Mouse (Mus musculus): Measurements from ENCODE around the gene Fbxo3. TPM values are rescaled to one million over a fixed set of nuclear protein-coding genes. Genes with fewer than 3 reads are reported as not detected.
"Not testable (repeated sequence)": the region's sequence is repeated elsewhere in the genome, so short reads cannot be mapped to it uniquely, and the experiment has no call there.

Gene Fbxo3
- total RNA-seq (2014; fragmentation: Nextera tagmentation) (45.1 and 45.5 TPM in 2 replicates), total RNA-seq (2017) (57.4 and 64.1 TPM in 2 replicates)

GRCm38 (mm10) chr2:104027458-104028138 is at the start of gene Fbxo3:
Gene Fbxo3 (plus strand): TSS chr2:104027721.
- peak; percentile 79 for ATAC-seq (replicated peaks; ENCODE audit: poor library complexity, severe bottlenecking)

- peak; percentile 71 for ATAC-seq (replicated peaks; ENCODE audit: poor library complexity, severe bottlenecking)
Observed at GRCm38 (mm10) chr2:103982250-103982649, 45.3 kb upstream of the Fbxo3 start.

- no peak for ATAC-seq (replicated peaks; ENCODE audit: poor library complexity, severe bottlenecking)
Observed at GRCm38 (mm10) chr2:103983146-103983545, 44.4 kb upstream of the Fbxo3 start.

- ATAC-seq (replicated peaks; ENCODE audit: poor library complexity, severe bottlenecking): not testable (repeated sequence)
Observed at GRCm38 (mm10) chr2:103987595-103987994, 39.9 kb upstream of the Fbxo3 start.

GRCm38 (mm10) chr2:103989724-103990123 is 37.8 kb upstream of the Fbxo3 start:
- no peak for ATAC-seq (replicated peaks; ENCODE audit: poor library complexity, severe bottlenecking)

GRCm38 (mm10) chr2:103991303-103991702 is 36.2 kb upstream of the Fbxo3 start:
- no peak for ATAC-seq (replicated peaks; ENCODE audit: poor library complexity, severe bottlenecking)

GRCm38 (mm10) chr2:103992162-103992561 is 35.4 kb upstream of the Fbxo3 start:
- no peak for ATAC-seq (replicated peaks; ENCODE audit: poor library complexity, severe bottlenecking)

- no peak for ATAC-seq (replicated peaks; ENCODE audit: poor library complexity, severe bottlenecking)
Observed at GRCm38 (mm10) chr2:103992618-103993332, 34.7 kb upstream of the Fbxo3 start.

GRCm38 (mm10) chr2:104001076-104001475 is 26.4 kb upstream of the Fbxo3 start:
- peak; percentile 77 for ATAC-seq (replicated peaks; ENCODE audit: poor library complexity, severe bottlenecking)

- no peak for ATAC-seq (replicated peaks; ENCODE audit: poor library complexity, severe bottlenecking)
Observed at GRCm38 (mm10) chr2:104001861-104002260, 25.7 kb upstream of the Fbxo3 start.

GRCm38 (mm10) chr2:104002711-104003413 is 24.7 kb upstream of the Fbxo3 start:
- peak; percentile 91 for ATAC-seq (replicated peaks; ENCODE audit: poor library complexity, severe bottlenecking)

- no peak for ATAC-seq (replicated peaks; ENCODE audit: poor library complexity, severe bottlenecking)
Observed at GRCm38 (mm10) chr2:104007793-104008519, 19.6 kb upstream of the Fbxo3 start.

- ATAC-seq (replicated peaks; ENCODE audit: poor library complexity, severe bottlenecking): not testable (repeated sequence)
Observed at GRCm38 (mm10) chr2:104008853-104009252, 18.7 kb upstream of the Fbxo3 start.

GRCm38 (mm10) chr2:104023096-104023495 is 4.4 kb upstream of the Fbxo3 start:
- no peak for ATAC-seq (replicated peaks; ENCODE audit: poor library complexity, severe bottlenecking)

- ATAC-seq (replicated peaks; ENCODE audit: poor library complexity, severe bottlenecking): no peak
Observed at GRCm38 (mm10) chr2:104024656-104025055, 2.9 kb upstream of the Fbxo3 start.

- ATAC-seq (replicated peaks; ENCODE audit: poor library complexity, severe bottlenecking): peak; percentile 42; the same call in 1 of the 2 replicates
Observed at GRCm38 (mm10) chr2:104028139-104028723, 710 bp downstream of the Fbxo3 start, which contains the start of gene 4931422A03Rik. Gene 4931422A03Rik (minus strand): TSS chr2:104028361.

GRCm38 (mm10) chr2:104029074-104029473 is 1.6 kb downstream of the Fbxo3 start:
- ATAC-seq (replicated peaks; ENCODE audit: poor library complexity, severe bottlenecking): peak; percentile 38

GRCm38 (mm10) chr2:104030381-104030780 is 2.9 kb downstream of the Fbxo3 start:
- no peak for ATAC-seq (replicated peaks; ENCODE audit: poor library complexity, severe bottlenecking)

GRCm38 (mm10) chr2:104032056-104032455 is 4.5 kb downstream of the Fbxo3 start:
- ATAC-seq (replicated peaks; ENCODE audit: poor library complexity, severe bottlenecking): no peak
